Mouse (Mus musculus) hindbrain, embryonic 11.5 days (tissue): ENCODE results near the gene R3hcc1l. TPM values are rescaled to one million over a fixed set of nuclear protein-coding genes. Genes with fewer than 3 reads are reported as not detected.

ENCODE experiments used
- ATAC-seq: fragments of 200-750 bp; cut with Nextera tagmentation; 2 replicates; pipeline ENCODE4 v1.8.0; 2017; ENCODE audit warnings: mild to moderate bottlenecking, moderate TSS enrichment, moderate library complexity; ENCODE audit not compliant: low FRiP score
- DNase-seq: peaks from one replicate; pipeline ENCODE4 v3.0.0-alpha.2; 2015; ENCODE audit warnings: low spot score
- H3K27ac ChIP-seq: fragments of 300-500 bp; sonication (generic); 2 replicates; pipeline ENCODE4 v1.5.1; 2014; ENCODE audit warnings: mild to moderate bottlenecking, low read depth, low read length
- H3K27me3 ChIP-seq: fragments of 300-500 bp; sonication (generic); 2 replicates; pipeline ENCODE4 v1.6.1; 2014; ENCODE audit warnings: mild to moderate bottlenecking, low read length, moderate library complexity, mixed read lengths; ENCODE audit not compliant: control insufficient read depth, insufficient read depth
- H3K36me3 ChIP-seq: fragments of 300-500 bp; sonication (generic); 2 replicates; pipeline ENCODE4 v1.6.1; 2014; ENCODE audit warnings: mild to moderate bottlenecking, low read length, moderate library complexity, mixed read lengths; ENCODE audit not compliant: control insufficient read depth, insufficient read depth
- H3K4me1 ChIP-seq: fragments of 300-500 bp; sonication (generic); replicated peaks from 2 replicates; pipeline ENCODE4 v1.6.1; 2014; ENCODE audit warnings: low read length, mixed read lengths; ENCODE audit not compliant: control insufficient read depth, insufficient read depth
- H3K4me2 ChIP-seq: fragments of 300-500 bp; sonication (generic); replicated peaks from 2 replicates; pipeline ENCODE4 v1.6.1; 2014; ENCODE audit warnings: mild to moderate bottlenecking, low read depth, low read length
- H3K4me3 ChIP-seq: fragments of 300-500 bp; sonication (generic); 2 replicates; pipeline ENCODE4 v1.5.1; 2014; ENCODE audit warnings: low read depth, low read length
- H3K9ac ChIP-seq: fragments of 300-500 bp; sonication (generic); 2 replicates; pipeline ENCODE4 v1.6.1; 2014; ENCODE audit warnings: low read depth, low read length
- H3K9me3 ChIP-seq: fragments of 300-500 bp; sonication (generic); 2 replicates; pipeline ENCODE4 v1.6.1; 2016; ENCODE audit warnings: low read length; ENCODE audit not compliant: control insufficient read depth
- WGBS: fragments of 180-500 bp; shearing (Covaris S2); extraction: QIAGEN DNeasy Blood & Tissue Kit; methylation state at CpG from one replicate; pipeline ENCODE4 v1.1.7; 2014; 5-methylcytosine and 5-hydroxymethylcytosine counted together
- polyA plus RNA-seq: library from polyadenylated mRNA; unstranded; fragments of >200 nt; fragmentation: Nextera tagmentation; extraction: Ambion mirVana; gene quantifications from 2 replicates; pipeline ENCODE4 v1.2.1, GENCODE M21; 2014

Gene R3hcc1l
- polyA plus RNA-seq, 1 experiment from 2014 or later: 23.4 TPM

DNA sequence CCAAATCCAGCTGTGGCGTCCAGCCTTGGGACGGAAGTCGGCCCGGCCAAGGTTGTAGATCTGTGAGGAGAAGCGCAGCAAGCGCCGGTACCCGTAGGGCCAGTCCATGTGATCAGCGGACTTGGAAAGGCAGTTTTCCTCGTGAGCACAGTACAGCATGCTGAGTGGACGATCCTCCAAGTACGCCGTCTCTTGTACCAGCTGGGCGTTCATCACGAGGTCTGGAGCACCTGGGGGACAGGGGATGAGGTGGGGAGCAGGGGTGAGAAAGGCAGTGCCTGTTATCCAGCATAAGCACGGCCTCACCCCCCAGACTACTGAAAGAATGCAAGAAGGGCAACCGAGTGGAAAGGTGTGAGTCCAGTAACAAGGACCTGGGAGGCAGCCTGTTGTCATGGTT is 81.3 kb downstream of the R3hcc1l start:
- Histone ChIP-seq H3K4me1 (no peaks in the 10 kb centered on the region), H3K27me3 (no peaks in the 10 kb centered on the region), H3K4me2 (no peak overlapping the region), H3K36me3 (no peaks in the 10 kb centered on the region), H3K4me3 (no peak overlapping the region), H3K27ac (no peak overlapping the region), H3K9ac (no peak overlapping the region), H3K9me3 (no peaks in the 10 kb centered on the region)
- DNase-seq (no peak), ATAC-seq (no peak)
- WGBS: 86% methylated on average over 17 of the region's 17 CpGs

DNA sequence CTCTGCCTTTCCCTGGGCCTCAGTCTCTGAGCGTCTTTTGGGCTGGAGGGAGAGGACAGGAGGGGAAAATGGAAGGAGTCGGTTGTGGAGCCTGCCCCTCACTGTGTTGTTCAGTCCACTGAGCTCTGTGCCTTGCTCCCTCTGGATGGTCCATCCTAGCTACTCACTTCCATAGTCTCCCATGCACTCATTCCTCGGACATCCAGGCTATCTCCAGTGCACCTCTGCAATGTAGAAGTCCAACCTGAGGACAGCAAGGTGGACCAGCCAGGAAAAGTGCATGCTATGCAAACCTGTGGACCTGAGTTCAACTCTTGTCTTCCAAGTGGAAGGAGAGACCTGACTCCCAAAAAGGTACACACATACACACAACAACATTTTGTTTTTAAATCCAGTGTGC is 82.0 kb downstream of the R3hcc1l start:
- DNase-seq: no peak
- ATAC-seq: no peak
- 73% methylated on average over 3 of the region's 3 CpGs for WGBS

DNA sequence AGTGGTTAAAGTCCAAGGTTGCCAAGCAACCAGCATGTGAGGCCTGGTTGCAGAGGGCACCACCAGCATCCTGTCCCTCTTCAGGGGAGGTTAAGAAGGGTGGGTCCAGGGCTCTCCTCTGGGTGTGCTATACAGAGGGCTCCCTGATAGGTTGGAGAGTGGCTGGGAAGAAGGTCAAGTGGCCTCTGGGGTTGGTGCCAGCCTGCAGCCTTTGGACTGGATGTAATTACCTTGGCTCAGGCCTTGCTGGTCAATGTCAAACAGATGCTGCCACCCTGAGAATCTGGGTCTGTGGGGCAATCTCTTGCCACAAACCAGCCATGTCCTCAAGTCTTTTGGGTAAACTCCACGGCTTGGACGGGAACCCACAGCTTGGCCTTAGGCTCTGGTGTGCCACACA is 82.9 kb downstream of the R3hcc1l start:
- ATAC-seq (no peak), DNase-seq (no peak)
- Histone ChIP-seq H3K27me3 (no peaks in the 10 kb centered on the region), H3K9ac (no peak overlapping the region), H3K4me3 (no peak overlapping the region), H3K9me3 (no peaks in the 10 kb centered on the region), H3K36me3 (no peaks in the 10 kb centered on the region), H3K4me2 (no peak overlapping the region), H3K4me1 (no peaks in the 10 kb centered on the region), H3K27ac (no peak overlapping the region)
- 88% methylated on average over 2 of the region's 2 CpGs for WGBS

More for the DNA sequence above, 82.0 kb downstream of the R3hcc1l start:
- H3K4me3 ChIP-seq: no peak overlapping the region
- H3K4me2 ChIP-seq: no peak overlapping the region
- H3K9me3 ChIP-seq: no peaks in the 10 kb centered on the region
- H3K36me3 ChIP-seq: no peaks in the 10 kb centered on the region
- H3K4me1 ChIP-seq: no peaks in the 10 kb centered on the region
- no peaks in the 10 kb centered on the region for H3K27me3 ChIP-seq
- no peak overlapping the region for H3K9ac ChIP-seq
- H3K27ac ChIP-seq: no peak overlapping the region

DNA sequence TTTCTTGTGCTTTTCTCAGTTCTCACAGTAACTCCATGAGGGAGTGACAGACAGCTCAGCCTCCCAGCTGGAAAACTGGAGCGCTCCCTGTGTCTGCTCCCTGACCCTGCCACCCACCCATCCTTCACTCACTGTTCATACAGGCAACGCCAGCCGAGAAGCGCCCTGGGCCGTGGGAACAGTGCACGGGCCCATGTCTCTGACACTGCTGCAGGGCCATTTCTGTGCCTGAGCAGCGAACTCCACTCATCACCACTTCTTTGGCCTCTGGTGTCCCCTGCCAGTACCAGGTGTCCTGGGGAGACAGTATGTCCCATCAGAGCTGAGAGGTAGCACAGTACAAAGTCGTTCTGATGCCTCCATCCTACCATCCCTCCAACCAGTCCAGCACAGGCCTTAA is 83.5 kb downstream of the R3hcc1l start:
- DNase-seq: no peak
- no peak overlapping the region for H3K9ac ChIP-seq
- H3K9me3 ChIP-seq: no peaks in the 10 kb centered on the region
- no peak overlapping the region for H3K4me2 ChIP-seq
- no peak overlapping the region for H3K27ac ChIP-seq
- H3K36me3 ChIP-seq: no peaks in the 10 kb centered on the region
- no peak overlapping the region for H3K4me3 ChIP-seq
- 70% methylated on average over 8 of the region's 8 CpGs for whole genome bisulfite sequencing
- no peak for ATAC-seq
- no peaks in the 10 kb centered on the region for H3K27me3 ChIP-seq
- H3K4me1 ChIP-seq: no peaks in the 10 kb centered on the region

DNA sequence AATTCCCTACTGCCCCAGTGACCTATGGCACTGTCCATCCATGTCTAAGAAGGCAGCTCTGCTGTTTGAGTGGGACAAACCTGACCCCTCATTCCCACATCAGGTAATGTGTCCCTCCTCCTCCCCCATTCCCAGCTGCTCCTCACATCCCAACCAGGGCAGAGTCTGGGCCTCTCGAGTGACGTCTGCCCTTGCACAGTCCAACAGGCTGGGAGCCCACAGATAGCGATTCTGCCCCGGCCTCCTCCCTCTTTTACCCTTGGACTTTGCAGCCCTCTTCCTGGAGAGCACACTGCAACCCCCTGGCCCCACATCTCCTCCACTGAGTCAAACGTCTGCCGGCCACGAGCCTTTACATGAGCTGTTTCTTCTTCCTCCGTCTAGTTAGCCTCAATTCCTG is 84.0 kb downstream of the R3hcc1l start:
- ATAC-seq: no peak
- H3K4me2 ChIP-seq: no peak overlapping the region
- 81% methylated on average over 8 of the region's 8 CpGs for WGBS
- no peak overlapping the region for H3K27ac ChIP-seq
- H3K9ac ChIP-seq: no peak overlapping the region
- no peaks in the 10 kb centered on the region for H3K36me3 ChIP-seq
- H3K9me3 ChIP-seq: no peaks in the 10 kb centered on the region
- H3K4me3 ChIP-seq: no peak overlapping the region
- no peaks in the 10 kb centered on the region for H3K27me3 ChIP-seq
- no peaks in the 10 kb centered on the region for H3K4me1 ChIP-seq
- no peak for DNase-seq

DNA sequence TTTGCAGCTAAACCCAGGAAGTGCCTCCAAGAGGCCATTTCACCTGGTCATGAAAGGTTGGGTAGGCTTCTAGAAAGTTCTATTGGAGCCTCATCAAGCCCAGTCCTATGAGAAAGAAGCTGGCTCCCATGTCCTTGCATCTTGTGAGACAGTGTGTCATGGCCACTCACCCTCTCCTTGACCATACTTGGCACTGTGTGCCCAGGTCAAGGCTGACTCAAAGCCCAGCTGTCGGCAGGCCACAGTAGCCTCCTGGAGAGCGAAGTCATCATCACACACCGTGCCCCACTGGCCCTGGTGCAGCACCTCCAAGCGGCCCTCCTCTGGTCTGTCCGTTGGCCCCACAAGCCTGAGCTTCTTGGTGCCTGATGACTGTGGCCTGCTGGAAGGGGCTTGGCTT is 89.5 kb downstream of the R3hcc1l start:
- Histone ChIP-seq H3K4me2 (no peak overlapping the region), H3K4me1 (0 out of 2 replicates have a peak, but pooled peaks cover 2% of the 10 kb centered on the region), H3K36me3 (no peaks in the 10 kb centered on the region), H3K9ac (no peak overlapping the region), H3K27ac (no peak overlapping the region), H3K27me3 (peaks cover 4% of the 10 kb centered on the region; the same call in 1 of the 2 replicates), H3K4me3 (no peak overlapping the region), H3K9me3 (no peaks in the 10 kb centered on the region)
- no peak for DNase-seq
- no peak for ATAC-seq
- 91% methylated on average over 5 of the region's 5 CpGs for WGBS

DNA sequence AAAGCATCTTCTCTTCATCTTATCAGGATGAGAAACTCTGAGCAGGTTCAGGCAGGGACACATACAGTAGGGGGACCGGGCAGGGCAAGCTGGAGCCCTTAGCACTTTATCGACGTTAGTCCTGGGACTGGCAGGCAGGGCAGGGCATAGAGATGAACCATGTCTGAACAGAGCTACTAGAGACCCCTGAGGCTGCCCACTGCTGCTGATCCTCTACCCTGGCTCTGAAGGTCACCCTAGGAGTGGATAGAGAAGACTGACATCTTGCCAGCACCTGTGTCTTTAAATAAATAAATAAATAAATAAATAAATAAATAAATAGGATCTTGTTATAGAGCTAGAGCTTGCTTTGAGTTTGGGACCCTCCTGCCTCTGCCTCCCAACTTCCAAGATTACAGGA is 91.2 kb downstream of the R3hcc1l start:
- Histone ChIP-seq H3K36me3 (no peaks in the 10 kb centered on the region), H3K27ac (no peak overlapping the region), H3K4me1 (0 out of 2 replicates have a peak, but pooled peaks cover 3% of the 10 kb centered on the region), H3K9ac (no peak overlapping the region), H3K9me3 (no peaks in the 10 kb centered on the region), H3K4me2 (no peak overlapping the region), H3K27me3 (peaks cover 7% of the 10 kb centered on the region; the same call in 1 of the 2 replicates), H3K4me3 (no peak overlapping the region)
- no peak for DNase-seq
- 92% methylated on average over 3 of the region's 3 CpGs for WGBS
- no peak for ATAC-seq

DNA sequence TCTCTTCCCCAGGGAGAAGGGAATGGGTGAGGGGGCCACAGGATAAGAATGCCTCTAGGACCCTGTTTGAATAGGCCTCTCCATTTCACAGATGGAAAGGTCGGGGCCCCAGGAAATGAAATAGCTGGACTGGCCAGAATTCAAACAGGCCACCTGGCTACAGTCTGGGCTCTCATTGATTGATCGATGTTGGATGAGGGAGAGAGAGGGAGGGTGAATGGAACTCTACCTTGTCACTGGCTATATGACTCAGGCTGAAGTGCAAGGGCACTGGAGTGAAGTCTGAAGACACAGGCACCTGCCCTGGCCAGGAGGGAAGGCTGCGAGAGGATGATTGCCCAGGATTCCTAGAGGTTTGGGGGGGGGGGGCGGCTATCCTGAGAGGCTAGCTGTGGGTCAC is 93.2 kb downstream of the R3hcc1l start:
- WGBS: 90% methylated on average over 3 of the region's 4 CpGs
- H3K9ac ChIP-seq: no peak overlapping the region
- 0 out of 2 replicates have a peak, but pooled peaks cover 3% of the 10 kb centered on the region for H3K4me1 ChIP-seq
- H3K27ac ChIP-seq: no peak overlapping the region
- H3K9me3 ChIP-seq: no peaks in the 10 kb centered on the region
- H3K27me3 ChIP-seq: peaks cover 7% of the 10 kb centered on the region; the same call in 1 of the 2 replicates
- ATAC-seq: no peak
- H3K4me3 ChIP-seq: no peak overlapping the region
- no peaks in the 10 kb centered on the region for H3K36me3 ChIP-seq
- H3K4me2 ChIP-seq: no peak overlapping the region
- DNase-seq: no peak

DNA sequence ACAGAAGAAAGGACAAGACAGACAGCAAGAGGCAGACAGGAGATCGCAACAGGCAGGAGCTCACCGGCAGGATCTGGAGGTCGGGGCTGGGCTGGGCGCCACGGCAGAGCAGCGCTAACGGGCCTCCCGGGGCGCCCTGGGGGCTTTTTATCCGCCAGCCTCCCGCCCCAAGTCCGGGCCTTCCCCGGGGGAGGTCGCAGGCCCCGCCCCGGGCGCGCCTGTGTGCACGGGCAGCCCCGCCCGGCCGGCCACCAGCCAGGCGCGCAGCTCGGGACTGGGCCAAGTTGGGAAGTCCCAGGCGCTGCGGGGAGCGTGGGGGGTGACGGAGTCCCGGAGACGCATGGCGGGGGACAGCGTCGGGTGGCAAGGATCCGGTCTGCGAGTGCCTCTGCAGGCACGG is 94.1 kb downstream of the R3hcc1l start, which contains the start of gene Loxl4:
Gene Loxl4 (minus strand): TSS at position 160 of the 400 bp plus-strand sequence.
- H3K4me3 ChIP-seq: peak within 1 kb of the TSS; percentile 35
- DNase-seq (peak; percentile 28), ATAC-seq (no peak)
- H3K9me3 ChIP-seq: no peaks in the 10 kb centered on the region
- 2% methylated on average over 33 of the region's 37 CpGs for WGBS
- no peak within 1 kb of the TSS for H3K9ac ChIP-seq
- H3K27ac ChIP-seq: no peak within 1 kb of the TSS
- H3K27me3 ChIP-seq: peaks cover 7% of the 10 kb centered on the region; the same call in 1 of the 2 replicates
- peak within 1 kb of the TSS; percentile 63 for H3K4me2 ChIP-seq
- H3K36me3 ChIP-seq: no peaks in the 10 kb centered on the region
- 0 out of 2 replicates have a peak, but pooled peaks cover 3% of the 10 kb centered on the region for H3K4me1 ChIP-seq
